Mouse (Mus musculus): Measurements from ENCODE around the gene Btbd9. TPM values are rescaled to one million over a fixed set of nuclear protein-coding genes. Genes with fewer than 3 reads are reported as not detected.

Btbd9 gene
- polyA plus RNA-seq, 1 experiment from 2014 or later, result 79.2 TPM

DNA sequence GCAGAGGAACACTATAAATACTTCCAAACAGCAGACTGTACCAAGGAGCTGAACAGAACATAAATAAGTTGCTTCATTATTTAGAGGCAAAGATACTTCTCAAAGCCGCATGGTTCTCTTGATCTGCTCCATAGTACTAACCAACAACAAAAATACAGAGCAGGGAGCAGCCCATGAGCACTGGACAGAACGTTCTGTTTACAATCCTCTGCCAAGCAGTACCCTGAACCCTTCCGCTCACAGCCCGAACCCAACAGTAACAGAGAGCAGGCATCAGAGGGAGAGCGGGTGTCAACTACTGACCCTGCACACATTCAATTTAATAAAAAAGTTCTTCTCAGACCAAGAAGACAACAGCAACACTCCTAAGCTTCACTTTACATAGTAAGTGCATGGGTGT, 117.4 kb downstream of the Btbd9 start:
- Histone ChIP-seq H3K27me3 (no peaks in the 10 kb centered on the region), H3K9me3 (no peaks in the 10 kb centered on the region), H3K4me1 (peaks cover 18% of the 10 kb centered on the region), H3K36me3 (no peaks in the 10 kb centered on the region), H3K4me3 (no peak overlapping the region), H3K9ac (no peak overlapping the region), H3K4me2 (no peak overlapping the region), H3K27ac (no peak overlapping the region)
- ATAC-seq (ENCODE audit: insufficient number of reproducible peaks, insufficient read depth, low FRiP score, low TSS enrichment, low read depth), result no peak
- WGBS, result 86% methylated on average over 5 of the region's 5 CpGs

DNA sequence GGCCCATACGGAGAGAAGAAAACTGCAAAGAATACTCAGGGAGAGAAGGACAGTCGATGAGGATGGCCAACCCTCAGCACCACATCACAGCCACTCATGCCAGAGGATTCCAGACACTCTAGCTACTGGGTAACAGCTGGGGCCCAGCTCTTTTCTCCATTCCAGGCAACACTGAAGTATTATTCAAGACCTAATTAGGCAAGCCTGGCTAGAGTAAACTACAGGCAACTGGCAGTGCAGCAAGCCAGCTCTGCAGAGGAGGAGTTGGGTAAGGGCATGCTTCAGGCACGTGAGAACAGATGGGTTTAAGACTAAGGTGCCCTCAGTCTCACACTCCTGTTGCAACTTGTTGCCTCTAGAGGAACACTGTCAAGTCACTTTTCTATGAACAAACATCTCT, 118.0 kb downstream of the Btbd9 start:
- ATAC-seq (ENCODE audit: insufficient number of reproducible peaks, insufficient read depth, low FRiP score, low TSS enrichment, low read depth), result no peak
- no peak overlapping the region for H3K4me3 ChIP-seq
- WGBS, result 65% methylated on average over 3 of the region's 3 CpGs

DNA sequence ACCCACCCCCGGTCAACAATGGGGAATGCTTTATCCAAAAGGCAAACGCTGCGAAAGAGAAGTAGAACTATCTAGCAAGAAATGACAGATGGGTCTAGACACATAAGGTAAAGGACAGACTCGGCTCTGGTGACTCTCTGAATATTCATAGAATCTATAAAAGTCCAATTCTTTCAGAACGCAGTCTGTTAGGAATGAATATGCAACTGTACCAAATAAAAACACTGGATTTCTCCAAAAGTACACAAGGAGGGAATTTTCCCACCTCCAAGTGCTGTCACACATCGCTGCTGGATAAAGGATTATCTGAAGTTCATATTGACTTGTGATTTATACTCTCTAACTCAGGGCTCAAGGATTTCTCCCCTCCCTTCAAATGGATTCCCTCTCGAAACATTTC, 118.8 kb downstream of the Btbd9 start:
- no peak for ATAC-seq (ENCODE audit: insufficient number of reproducible peaks, insufficient read depth, low FRiP score, low TSS enrichment, low read depth)
- Histone ChIP-seq H3K27me3 (no peaks in the 10 kb centered on the region), H3K4me2 (no peak overlapping the region)

More for the DNA sequence above, 118.0 kb downstream of the Btbd9 start:
- no peaks in the 10 kb centered on the region for H3K27me3 ChIP-seq
- H3K9ac ChIP-seq, result no peak overlapping the region
- no peaks in the 10 kb centered on the region for H3K9me3 ChIP-seq
- H3K4me1 ChIP-seq, result peaks cover 18% of the 10 kb centered on the region
- H3K36me3 ChIP-seq, result no peaks in the 10 kb centered on the region
- no peak overlapping the region for H3K27ac ChIP-seq
- no peak overlapping the region for H3K4me2 ChIP-seq

DNA sequence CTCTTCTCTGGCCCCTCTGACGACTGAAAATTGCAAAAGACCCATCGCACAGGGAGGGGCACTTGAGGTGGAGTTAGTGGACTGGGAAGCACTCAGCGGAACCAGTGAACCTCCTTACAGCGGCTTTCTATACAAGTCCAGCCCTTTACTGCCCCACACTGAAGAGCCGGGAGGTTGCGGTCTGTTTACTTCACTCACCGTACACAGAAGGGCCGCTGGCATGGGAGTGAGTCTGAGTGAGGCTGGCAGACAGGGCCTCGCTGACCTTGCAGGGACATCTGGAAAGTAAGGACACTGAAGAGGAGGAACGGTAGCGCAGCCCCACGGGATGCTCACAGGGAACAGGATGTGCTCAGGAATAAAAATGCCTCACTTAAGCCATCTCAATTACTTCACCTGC, 120.0 kb downstream of the Btbd9 start:
- Histone ChIP-seq H3K4me3 (no peak overlapping the region), H3K27me3 (no peaks in the 10 kb centered on the region), H3K27ac (no peak overlapping the region), H3K36me3 (no peaks in the 10 kb centered on the region), H3K4me1 (peaks cover 17% of the 10 kb centered on the region), H3K4me2 (no peak overlapping the region), H3K9ac (no peak overlapping the region), H3K9me3 (no peaks in the 10 kb centered on the region)
- no peak for ATAC-seq (ENCODE audit: insufficient number of reproducible peaks, insufficient read depth, low FRiP score, low TSS enrichment, low read depth)
- 72% methylated on average over 12 of the region's 12 CpGs for WGBS

More for the DNA sequence above, 118.8 kb downstream of the Btbd9 start:
- peaks cover 18% of the 10 kb centered on the region for H3K4me1 ChIP-seq
- no peak overlapping the region for H3K4me3 ChIP-seq
- no peaks in the 10 kb centered on the region for H3K36me3 ChIP-seq
- H3K9me3 ChIP-seq, result no peaks in the 10 kb centered on the region
- H3K27ac ChIP-seq, result no peak overlapping the region
- WGBS, result 85% methylated on average over 7 of the region's 7 CpGs
- no peak overlapping the region for H3K9ac ChIP-seq

DNA sequence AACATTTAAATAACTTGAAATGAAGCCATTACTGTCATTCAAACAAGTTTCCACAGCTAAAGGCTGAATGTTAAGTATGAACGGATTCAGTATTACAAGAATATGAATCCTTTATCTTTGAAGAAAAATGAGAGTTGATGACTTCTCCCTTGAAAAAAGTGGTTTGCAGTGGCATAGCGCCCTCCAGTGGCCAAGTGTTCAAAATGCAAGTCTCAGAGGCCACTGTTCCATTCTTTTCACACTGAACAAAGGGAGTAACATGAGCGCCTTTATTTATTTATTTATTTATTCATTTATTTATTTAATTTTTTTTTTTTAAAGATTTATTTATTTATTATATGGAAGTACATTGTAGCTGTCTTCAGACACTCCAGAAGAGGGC, 121.4 kb downstream of the Btbd9 start:
- Histone ChIP-seq H3K4me2 (no peak overlapping the region), H3K4me3 (no peak overlapping the region), H3K27me3 (no peaks in the 10 kb centered on the region), H3K4me1 (peaks cover 10% of the 10 kb centered on the region), H3K9ac (no peak overlapping the region), H3K27ac (no peak overlapping the region), H3K36me3 (no peaks in the 10 kb centered on the region), H3K9me3 (no peaks in the 10 kb centered on the region)
- 19% methylated on average over 3 of the region's 3 CpGs for WGBS
- ATAC-seq (ENCODE audit: insufficient number of reproducible peaks, insufficient read depth, low FRiP score, low TSS enrichment, low read depth), result no peak

DNA sequence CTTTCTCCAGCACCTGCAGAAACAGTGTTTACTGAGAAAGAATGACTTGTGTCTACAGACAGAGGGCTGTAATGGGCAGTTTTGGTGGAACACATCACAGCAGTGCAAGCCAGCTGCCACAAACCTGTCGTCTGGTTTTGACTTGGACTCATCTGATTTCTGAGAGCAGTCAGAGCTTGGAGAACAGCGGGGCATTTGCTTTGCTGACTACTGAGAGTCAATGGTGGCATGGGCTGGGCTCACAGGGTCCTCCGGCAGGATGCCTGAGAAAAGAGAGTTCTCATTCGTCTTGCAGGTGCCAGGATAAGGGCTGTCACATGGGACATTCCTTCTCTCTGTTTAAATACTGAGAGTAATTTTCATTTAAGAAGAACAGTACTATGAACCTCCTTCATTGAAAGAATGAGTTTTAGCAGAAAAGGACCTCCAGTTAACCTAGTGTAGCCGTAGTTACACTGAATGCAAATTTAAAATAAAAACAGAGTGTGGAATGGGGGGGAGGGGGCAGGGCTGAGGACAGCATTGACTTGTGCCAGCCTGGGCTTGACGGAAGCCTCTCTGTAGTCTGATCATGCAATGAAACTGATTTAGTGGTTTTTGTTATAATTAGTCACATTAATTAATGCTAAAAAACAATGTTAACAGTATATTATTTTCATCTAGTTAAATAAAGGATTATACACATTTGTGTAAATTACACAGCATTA, 122.0 kb downstream of the Btbd9 start:
- Histone ChIP-seq H3K9ac (no peak overlapping the region), H3K36me3 (no peaks in the 10 kb centered on the region), H3K9me3 (no peaks in the 10 kb centered on the region), H3K4me1 (peaks cover 10% of the 10 kb centered on the region), H3K27ac (no peak overlapping the region), H3K4me2 (no peak overlapping the region), H3K4me3 (no peak overlapping the region), H3K27me3 (no peaks in the 10 kb centered on the region)
- 59% methylated on average over 6 of the region's 6 CpGs for WGBS
- no peak for ATAC-seq (ENCODE audit: insufficient number of reproducible peaks, insufficient read depth, low FRiP score, low TSS enrichment, low read depth)

DNA sequence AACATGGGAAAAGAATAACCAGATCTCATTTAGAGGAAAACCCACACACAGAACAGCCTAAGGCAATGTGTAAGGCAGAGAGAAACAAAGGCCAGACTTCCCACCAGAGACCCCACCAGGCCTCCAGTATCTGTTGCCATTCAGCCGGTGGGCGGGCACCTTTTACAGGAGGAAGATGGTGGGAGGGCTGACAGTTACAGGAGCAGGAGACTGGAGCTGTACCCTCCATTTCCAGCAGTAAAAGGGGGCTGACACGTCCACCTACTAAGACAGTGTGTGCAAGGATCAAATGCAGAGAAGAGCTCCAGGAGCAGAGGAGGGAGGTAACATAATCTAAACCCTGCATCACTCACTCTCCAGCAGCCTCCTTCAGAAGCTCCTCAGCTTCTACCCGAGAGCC, 123.0 kb downstream of the Btbd9 start:
- Histone ChIP-seq H3K27ac (no peak overlapping the region; the same call in 1 of the 2 replicates), H3K4me1 (peaks cover 6% of the 10 kb centered on the region), H3K9ac (no peak overlapping the region), H3K36me3 (no peaks in the 10 kb centered on the region), H3K4me2 (no peak overlapping the region), H3K27me3 (no peaks in the 10 kb centered on the region), H3K4me3 (no peak overlapping the region), H3K9me3 (no peaks in the 10 kb centered on the region)
- WGBS, result 35% methylated on average over 4 of the region's 4 CpGs
- no peak for ATAC-seq (ENCODE audit: insufficient number of reproducible peaks, insufficient read depth, low FRiP score, low TSS enrichment, low read depth)

DNA sequence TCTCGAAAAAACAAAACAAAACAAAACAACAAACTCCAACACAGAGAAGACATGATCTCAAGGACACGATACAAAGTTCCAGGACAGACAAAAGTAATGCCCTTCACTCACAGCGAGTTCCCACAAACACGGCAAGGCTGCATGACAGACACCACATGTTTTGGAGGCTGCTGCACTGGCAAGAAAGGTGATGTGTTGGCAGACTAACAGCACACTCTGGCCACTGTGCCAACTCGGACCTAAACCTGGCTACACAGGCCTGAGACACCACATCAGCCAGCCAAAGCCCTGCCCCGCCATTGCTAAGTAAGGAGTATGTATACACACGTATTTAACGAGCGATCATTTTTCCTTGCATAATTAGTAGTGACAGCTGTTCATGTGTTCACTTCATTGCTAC, 123.9 kb downstream of the Btbd9 start:
- 91% methylated on average over 9 of the region's 9 CpGs for WGBS

DNA sequence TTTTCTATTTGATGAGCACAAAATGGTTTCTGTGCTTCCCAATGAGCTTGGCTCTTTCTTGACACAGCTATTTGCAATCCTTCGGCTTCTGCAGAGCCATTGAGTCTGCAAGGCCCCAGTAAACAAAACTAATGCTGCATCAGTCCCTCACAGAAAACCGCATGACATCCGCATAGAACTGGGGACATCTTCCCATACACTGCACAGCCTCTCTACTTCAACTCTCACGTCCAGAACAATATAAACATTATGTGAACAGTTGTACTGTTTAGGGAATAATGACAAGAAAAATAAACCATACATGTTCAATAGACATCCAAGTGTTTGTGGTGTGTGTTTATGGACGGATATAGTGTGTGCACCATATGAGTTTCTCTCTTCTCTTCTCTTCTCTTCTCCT, 127.7 kb downstream of the Btbd9 start:
- H3K4me3 ChIP-seq, result no peak overlapping the region
- H3K27ac ChIP-seq, result no peak overlapping the region
- no peaks in the 10 kb centered on the region for H3K4me1 ChIP-seq
- H3K4me2 ChIP-seq, result no peak overlapping the region
- ATAC-seq (ENCODE audit: insufficient number of reproducible peaks, insufficient read depth, low FRiP score, low TSS enrichment, low read depth), result no peak
- WGBS, result 83% methylated on average over 5 of the region's 5 CpGs
- H3K36me3 ChIP-seq, result no peaks in the 10 kb centered on the region
- no peaks in the 10 kb centered on the region for H3K27me3 ChIP-seq
- no peaks in the 10 kb centered on the region for H3K9me3 ChIP-seq
- no peak overlapping the region for H3K9ac ChIP-seq

More for the DNA sequence above, 123.9 kb downstream of the Btbd9 start:
- ATAC-seq (ENCODE audit: insufficient number of reproducible peaks, insufficient read depth, low FRiP score, low TSS enrichment, low read depth), result no peak
- Histone ChIP-seq H3K36me3 (no peaks in the 10 kb centered on the region), H3K9me3 (no peaks in the 10 kb centered on the region), H3K4me1 (no peaks in the 10 kb centered on the region), H3K9ac (no peak overlapping the region), H3K4me3 (no peak overlapping the region), H3K27me3 (no peaks in the 10 kb centered on the region), H3K4me2 (no peak overlapping the region), H3K27ac (no peak overlapping the region)

DNA sequence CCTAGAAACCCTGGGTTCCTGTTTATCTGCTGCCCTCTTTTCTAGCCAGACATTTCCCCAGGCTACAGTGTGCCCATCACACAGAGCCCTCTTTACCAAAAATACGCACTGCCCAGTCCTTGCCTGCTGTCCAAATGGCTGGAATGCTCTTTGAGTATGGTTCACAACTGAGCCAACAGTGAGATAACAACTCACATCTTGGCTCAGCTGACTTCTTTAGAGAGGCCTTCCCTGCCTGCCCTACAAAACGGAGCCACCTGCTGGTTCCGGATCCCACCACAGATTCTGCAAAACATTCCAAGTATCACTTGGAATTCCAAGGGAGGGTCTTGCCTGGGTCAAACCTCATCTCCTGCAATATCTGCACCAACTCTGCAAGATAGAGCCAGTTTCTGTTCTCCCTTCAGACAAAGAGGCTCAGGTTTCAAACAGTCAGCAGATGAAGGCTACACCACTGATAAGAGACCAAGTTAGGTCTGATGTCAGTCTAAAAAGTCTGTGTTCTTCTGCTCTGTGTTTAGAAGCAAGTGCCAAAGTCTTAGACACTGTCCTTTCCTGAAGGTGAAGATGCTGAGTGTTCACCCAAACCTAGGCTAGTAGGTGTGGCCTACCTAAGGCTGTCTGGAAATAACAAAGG, 130.4 kb downstream of the Btbd9 start:
- no peak for ATAC-seq (ENCODE audit: insufficient number of reproducible peaks, insufficient read depth, low FRiP score, low TSS enrichment, low read depth)
- no peaks in the 10 kb centered on the region for H3K36me3 ChIP-seq
- H3K9me3 ChIP-seq, result no peaks in the 10 kb centered on the region
- 93% methylated on average over 3 of the region's 3 CpGs for WGBS
- no peak overlapping the region for H3K4me3 ChIP-seq
- no peaks in the 10 kb centered on the region for H3K27me3 ChIP-seq
- H3K27ac ChIP-seq, result no peak overlapping the region
- H3K4me1 ChIP-seq, result no peaks in the 10 kb centered on the region
- no peak overlapping the region for H3K4me2 ChIP-seq
- no peak overlapping the region for H3K9ac ChIP-seq

DNA sequence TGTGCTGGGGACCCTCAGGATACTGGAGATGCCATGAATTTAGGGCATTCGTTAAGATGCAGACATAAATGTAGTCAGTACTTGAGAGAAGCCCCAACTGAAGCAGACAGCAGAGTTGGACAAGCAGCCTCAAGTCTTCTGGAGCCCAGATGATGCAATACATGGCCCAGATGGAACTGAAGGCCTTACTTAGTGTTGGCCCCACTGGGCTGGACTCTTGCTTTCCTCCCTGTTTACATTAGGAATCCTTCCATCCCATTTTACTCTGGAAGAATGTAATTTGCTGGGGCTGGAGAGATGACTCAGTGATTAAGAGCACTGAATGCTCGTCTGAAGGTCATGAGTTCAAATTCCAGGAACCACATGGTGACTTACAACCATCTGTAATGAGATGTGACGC, 136.6 kb downstream of the Btbd9 start:
- no peak overlapping the region for H3K9ac ChIP-seq
- no peak overlapping the region for H3K4me3 ChIP-seq
- ATAC-seq (ENCODE audit: insufficient number of reproducible peaks, insufficient read depth, low FRiP score, low TSS enrichment, low read depth), result no peak
- H3K4me1 ChIP-seq, result peaks cover 5% of the 10 kb centered on the region; the same call in 1 of the 2 replicates
- H3K36me3 ChIP-seq, result no peaks in the 10 kb centered on the region
- no peak overlapping the region for H3K27ac ChIP-seq
- no peaks in the 10 kb centered on the region for H3K27me3 ChIP-seq
- WGBS, result 81% methylated on average over 3 of the region's 3 CpGs
- no peak overlapping the region for H3K4me2 ChIP-seq
- no peaks in the 10 kb centered on the region for H3K9me3 ChIP-seq

DNA sequence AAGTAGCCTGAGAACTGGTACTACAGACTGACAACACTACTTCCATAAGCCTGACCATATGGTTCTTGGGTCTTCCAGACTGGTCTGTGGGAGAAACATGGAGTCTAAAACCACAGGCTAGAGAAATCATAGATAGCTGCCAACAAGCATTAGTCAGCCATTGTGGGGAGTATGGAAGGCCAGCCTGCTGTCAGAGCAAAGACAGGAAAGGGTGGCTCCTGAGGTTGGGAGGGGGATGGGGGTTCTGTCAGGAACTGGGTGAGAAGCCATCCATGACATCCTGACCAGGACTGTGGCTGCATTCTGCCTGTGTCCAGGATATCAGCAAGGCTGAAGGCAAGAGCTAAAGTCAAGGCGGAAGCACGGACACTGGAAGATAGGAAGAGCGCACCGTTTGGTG, 137.5 kb downstream of the Btbd9 start:
- no peak overlapping the region for H3K9ac ChIP-seq
- H3K4me1 ChIP-seq, result peaks cover 5% of the 10 kb centered on the region; the same call in 1 of the 2 replicates

More for the DNA sequence above, 137.5 kb downstream of the Btbd9 start:
- Histone ChIP-seq H3K4me2 (no peak overlapping the region), H3K27me3 (no peaks in the 10 kb centered on the region), H3K36me3 (no peaks in the 10 kb centered on the region), H3K27ac (no peak overlapping the region), H3K4me3 (no peak overlapping the region), H3K9me3 (no peaks in the 10 kb centered on the region)
- ATAC-seq (ENCODE audit: insufficient number of reproducible peaks, insufficient read depth, low FRiP score, low TSS enrichment, low read depth), result no peak
- WGBS, result 94% methylated on average over 4 of the region's 4 CpGs

Measured in embryonic facial prominence, embryonic 13.5 days (tissue).